Mouse (Mus musculus) layer of hippocampus, adult 9-10 months (tissue): Measurements from ENCODE around the gene Map2k7.
"Not testable (repeated sequence)": the region's sequence is repeated elsewhere in the genome, so short reads cannot be mapped to it uniquely, and the experiment has no call there.

Experiments used
- DNase-seq: peaks from one replicate; pipeline ENCODE4 v3.0.0; 2022; ENCODE audit warnings: low spot score

Map2k7 gene

GRCm38 (mm10) chr8:4226739-4227347 lies 11.7 kb upstream of the Map2k7 start, which contains the start of gene Lrrc8e:
Gene Lrrc8e, plus strand, starts transcription at chr8:4226827.
- no peak for DNase-seq

GRCm38 (mm10) chr8:4227919-4228318 lies 10.6 kb upstream of the Map2k7 start:
- DNase-seq = no peak

DNA sequence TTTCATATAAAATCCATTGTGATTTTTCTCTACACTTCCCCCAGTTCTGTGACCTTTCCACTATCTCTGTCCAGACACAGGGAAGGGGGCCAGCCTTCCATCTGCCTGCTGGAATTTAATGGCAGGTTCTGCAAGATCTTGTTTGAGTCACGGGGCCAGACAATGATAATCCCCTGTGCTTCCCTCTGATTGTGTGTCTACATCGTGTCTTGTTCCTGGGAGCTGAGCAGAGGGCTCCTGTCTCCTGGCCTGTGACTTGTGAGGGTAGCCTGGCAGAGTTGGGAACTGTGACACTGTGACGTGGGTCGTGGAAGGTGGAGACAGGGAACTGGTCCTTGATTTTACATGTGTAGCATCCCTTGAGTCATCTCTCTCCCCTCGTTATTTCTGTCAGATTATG lies 8.8 kb upstream of the Map2k7 start:
- DNase-seq = no peak

DNA sequence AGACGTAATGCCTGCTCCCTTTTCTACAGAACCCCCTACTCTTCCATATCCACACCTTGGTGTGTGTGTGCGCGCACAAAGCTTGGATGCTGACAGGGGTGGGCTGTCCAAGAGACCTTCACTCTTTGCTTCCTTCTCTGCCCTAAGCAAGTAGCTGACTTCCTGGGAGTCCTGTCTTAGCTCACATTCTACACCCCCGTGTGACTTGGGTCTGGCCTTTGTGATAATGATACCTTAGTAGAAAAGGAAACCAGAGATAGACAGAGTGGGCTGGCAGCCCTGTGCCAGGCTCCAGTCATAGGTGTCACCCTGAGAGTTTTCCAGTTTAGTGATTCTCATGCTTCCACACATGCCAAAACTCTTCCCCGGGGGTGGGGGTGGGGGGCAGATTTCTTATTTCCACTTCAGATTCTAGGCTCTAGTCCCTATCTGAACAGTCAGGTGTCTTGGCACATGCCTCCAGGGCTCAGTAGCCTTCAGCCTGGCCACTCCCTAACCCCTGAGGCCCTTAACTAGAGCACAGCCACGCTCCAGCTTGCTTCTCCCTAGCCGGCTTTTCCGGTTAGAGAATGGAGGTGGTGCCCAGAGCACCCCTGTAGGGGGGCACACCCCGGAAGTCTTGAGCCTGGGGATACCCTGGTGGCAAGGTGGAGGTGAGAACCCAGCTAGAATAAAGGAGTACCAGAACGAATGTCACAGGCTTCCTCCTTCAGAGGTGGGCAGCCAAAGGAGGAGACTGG lies 7.8 kb upstream of the Map2k7 start:
- DNase-seq = no peak

DNA sequence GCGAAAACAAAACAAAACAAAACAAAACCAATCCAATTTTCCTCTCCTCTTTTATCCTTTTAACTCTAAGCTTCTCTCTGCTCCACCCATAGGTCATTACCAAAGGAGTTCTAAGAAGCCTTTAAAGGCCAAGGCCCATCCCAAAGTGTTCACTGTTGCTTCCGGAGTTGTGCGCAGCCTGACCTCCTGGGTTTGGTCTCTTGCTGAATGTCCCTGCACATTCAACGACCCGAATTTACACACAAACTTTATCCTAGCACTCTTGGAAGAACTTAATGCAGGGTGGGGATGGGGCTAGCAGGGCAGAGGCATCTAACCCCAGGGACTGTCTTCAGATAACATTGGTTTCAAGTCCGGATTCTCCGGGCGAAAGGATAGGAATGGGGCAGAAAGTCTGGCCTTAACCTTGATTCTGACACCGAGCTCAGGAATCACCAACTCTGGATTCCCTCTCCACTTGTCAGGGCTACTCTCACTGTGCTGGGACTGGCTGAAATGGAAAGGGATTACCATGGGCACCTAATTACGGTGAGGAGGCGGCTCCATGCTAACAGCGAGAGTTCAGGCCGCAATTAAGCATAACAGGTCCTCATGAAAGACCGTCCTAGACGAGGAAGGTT lies 616 bp upstream of the Map2k7 start:
- DNase-seq = no peak

- DNase-seq = no peak
These were observed 802 bp downstream of the Map2k7 start for GRCm38 (mm10) chr8:4239193-4239890.

DNA sequence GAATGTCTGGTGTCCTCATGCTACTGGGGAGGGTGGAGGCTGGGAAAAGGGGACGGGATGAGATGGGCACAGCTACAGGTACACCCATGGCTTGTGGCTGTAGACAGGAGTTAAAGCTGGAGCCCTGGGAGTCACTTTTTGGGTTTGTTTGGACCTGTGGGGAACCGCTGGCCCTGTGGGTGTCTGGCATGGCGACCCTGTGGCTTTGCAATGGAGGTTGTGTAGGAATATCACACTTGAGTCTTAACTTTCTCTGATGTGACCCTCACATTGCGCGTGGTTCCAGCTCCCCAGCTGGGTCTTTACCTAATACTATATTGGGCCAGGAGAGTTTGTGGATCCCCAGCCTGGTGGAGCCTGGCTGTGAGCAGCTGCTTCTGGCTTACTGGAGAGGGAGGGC lies 6.5 kb downstream of the Map2k7 start:
- DNase-seq = no peak

GRCm38 (mm10) chr8:4245737-4246136 lies 7.2 kb downstream of the Map2k7 start:
- no peak for DNase-seq

DNA sequence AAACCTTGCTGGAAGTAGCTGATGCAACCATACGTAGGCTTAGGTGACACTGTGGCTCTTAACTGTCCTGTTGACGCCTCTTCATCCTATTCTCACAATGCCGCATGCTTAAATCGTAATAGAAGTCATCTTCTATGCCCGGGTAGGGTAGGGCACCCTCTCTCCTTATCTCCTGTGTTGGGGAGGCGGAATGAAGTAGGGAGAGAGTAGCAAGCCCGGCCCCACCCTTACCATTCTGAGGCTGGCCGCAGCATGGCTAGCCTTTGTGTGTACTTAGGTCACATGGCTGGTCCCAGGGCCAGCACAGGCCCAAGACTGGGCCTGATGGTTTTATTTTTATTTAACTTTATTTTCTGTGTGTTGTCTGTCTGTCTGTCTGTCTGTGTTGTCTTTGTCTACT lies 8.7 kb downstream of the Map2k7 start:
- no peak for DNase-seq

DNA sequence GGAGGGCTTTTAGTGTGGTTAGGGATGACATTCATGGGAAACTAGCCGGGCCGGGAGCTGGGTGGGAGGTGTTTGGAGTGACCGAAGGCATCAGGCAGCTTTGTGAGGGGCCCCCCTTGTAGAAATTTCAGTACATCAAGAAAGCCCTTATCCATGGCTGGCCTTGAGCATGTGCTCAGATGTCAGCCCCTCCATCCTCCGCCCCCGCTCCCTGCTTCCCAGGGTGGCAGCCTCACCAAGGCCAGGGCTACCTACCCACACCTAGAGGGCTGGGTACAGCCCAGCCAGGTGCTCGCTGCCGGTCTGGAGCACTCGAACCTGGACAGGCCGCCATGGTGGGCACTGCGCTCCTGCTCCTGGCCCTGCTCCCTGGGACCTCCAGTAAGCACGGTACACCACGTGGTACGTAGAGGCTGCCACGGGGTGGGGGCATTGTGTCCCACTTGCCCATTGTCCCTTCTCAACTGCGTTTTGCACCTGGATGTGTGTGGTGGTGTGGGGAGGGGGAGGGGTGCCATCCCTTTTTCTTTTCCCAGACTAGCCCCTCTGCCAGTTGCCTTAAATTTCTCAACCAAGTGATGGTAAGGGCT lies 9.5 kb downstream of the Map2k7 start, which contains the start of gene Tgfbr3l:
Gene Tgfbr3l, plus strand, starts transcription at position 264 of the 590 bp plus-strand sequence.
- DNase-seq = no peak

- DNase-seq = no peak
These were observed 10.7 kb downstream of the Map2k7 start for GRCm38 (mm10) chr8:4249213-4249612.

DNA sequence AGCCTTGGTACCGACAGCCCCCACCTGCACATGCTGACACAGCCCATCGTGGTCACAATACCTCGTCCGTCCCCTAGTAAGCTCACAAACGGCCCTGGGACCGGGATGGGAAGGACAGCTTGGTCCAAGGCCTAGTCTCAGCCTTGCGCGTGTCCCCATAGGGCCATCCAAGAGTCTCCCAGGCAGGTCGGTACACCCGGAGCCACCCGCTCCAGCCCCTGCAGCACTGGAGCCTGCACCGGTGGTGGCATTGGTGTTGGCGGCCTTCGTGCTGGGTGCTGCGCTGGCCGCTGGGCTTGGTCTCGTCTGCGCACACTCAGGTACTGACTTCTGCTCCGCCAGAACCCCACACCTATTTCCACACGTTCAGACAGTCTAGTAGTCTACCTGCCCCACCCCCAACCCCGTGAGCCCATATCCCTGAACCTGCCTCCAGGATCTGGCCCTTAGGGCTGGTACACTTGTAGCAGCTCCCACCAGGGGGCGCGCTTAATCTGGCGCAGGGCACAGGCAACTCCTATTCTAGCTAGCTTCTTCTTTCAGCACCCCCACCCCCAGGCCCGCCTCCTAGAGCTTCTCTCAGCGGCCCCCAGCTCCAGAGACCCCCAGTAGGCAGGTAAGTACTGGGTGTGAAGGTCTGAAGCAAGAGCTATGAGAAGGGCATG lies 11.9 kb downstream of the Map2k7 start:
- DNase-seq = peak; percentile 69

GRCm38 (mm10) chr8:4252116-4252760 lies 13.7 kb downstream of the Map2k7 start:
- DNase-seq = no peak

- peak; percentile 85 for DNase-seq
These were observed 14.6 kb downstream of the Map2k7 start, which contains the start of gene Snapc2 for GRCm38 (mm10) chr8:4252934-4253841. Gene Snapc2, plus strand, starts transcription at chr8:4253080.

DNA sequence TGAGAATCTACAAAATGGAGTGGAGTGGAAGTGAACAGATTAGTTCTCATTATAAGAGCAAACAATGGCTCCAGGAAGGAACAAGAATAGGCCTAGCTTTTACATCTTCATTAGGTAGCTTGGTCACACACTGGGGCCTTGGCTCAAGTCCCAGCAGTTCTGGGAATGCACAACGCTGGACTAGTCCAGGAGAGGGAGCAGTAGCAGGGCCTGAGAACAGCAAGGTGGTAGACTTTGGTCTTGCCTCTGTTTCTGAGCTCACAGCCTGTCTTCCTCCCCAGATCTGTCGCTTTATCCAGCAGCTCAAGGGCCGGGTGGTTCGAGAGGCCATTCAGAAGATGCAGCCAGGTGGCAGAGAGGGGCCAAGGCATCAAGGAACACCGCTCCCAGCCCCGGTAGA lies 15.5 kb downstream of the Map2k7 start:
- DNase-seq = peak; percentile 66

GRCm38 (mm10) chr8:4255471-4255870 lies 16.9 kb downstream of the Map2k7 start:
- DNase-seq = not testable (repeated sequence)

DNA sequence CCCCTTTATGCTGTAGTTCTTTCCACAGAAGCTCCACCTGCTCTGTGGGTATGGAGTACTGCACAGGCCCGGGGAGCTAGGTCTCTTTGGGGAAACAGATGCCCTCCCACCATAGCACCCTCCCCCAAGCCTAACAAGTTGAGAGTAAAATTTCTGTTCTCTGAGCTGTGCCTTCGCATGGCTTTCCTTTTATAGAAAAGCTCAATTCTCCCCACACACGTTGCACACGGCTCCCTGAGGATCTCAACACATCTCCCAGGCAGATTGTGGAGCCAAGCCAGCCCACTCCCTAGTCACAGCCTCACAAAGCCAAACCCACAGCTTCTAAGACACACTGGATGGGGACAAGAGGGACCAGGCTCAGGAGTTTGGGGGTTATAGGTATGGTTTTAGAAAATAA lies 18.4 kb downstream of the Map2k7 start:
- no peak for DNase-seq

- DNase-seq = no peak
These were observed 18.8 kb downstream of the Map2k7 start for GRCm38 (mm10) chr8:4257350-4257749.

- DNase-seq = no peak
These were observed 19.7 kb downstream of the Map2k7 start for GRCm38 (mm10) chr8:4258233-4258632.

- no peak for DNase-seq
These were observed 20.1 kb downstream of the Map2k7 start for GRCm38 (mm10) chr8:4258678-4259077.
